Mouse (Mus musculus) natural killer cell, adult 2 months (primary cell): ENCODE data around the gene Gm4869.
"Not testable (repeated sequence)": the region's sequence is repeated elsewhere in the genome, so short reads cannot be mapped to it uniquely, and the experiment has no call there.

Source experiments
- DNase-seq, 2 experiments: peaks; one replicate each; pipeline ENCODE4 v3.0.0; 2022; ENCODE audit warnings: low spot score in 2 of 2

Gene Gm4869

DNA sequence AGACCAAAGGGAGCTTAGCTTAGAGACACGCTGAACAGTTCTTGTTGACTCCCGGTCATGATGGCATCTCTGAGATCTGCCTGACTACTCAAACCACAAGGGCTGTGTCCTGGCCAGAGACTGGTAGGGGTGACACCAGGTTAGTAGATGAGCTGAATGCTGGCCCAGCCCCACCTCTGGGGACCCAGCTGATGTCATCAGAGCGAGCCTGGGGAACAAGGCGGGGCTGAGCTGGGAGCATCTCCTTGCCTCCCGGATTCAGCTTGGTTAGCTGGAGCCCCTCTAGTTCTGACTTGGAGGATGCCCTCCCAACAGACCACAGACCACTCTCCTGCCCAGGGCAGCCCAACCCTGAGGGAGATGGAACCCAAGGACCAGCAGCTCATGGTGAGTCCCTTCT is at the start of gene Gm4869:
Gene Gm4869 (plus strand): TSS at position 301 of the 400 bp plus-strand sequence.
- no peak for DNase-seq

- peak; percentile 33 to 71 for DNase-seq
Measured at GRCm38 (mm10) chr5:140396166-140396940, 49.1 kb upstream of the Gm4869 start.

DNA sequence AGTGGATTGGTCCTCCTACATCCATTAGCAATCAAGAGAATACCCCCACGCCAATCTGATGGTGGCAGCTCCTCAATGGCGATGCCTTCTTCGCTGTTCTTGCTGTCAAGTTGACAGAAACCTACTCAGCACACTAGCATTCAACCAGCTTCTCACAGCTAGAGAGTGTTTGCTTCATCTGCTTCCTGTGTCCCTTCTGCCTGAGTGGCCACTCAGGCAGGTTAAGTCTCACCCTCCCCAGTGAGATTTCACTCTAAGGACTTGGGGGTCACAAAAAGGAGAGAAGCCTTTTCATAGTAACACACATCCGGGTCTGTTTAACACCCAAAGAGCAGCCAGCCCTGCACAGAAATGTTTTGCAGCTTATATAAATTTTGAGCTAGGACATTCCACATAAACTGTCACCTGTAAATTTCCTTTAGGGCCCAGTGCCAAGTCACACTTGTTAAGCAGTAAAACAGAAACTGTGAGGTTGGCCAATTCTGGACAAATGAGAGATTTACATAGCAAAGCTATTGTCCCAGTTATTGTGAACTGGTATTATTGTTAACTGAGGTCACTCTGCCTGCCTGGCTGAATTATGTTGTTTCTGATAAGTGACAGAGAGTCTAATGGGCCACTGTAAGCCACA is 42.7 kb upstream of the Gm4869 start:
- DNase-seq = no peak

GRCm38 (mm10) chr5:140405126-140405525 is 40.3 kb upstream of the Gm4869 start:
- no peak for DNase-seq

GRCm38 (mm10) chr5:140406666-140407065 is 38.8 kb upstream of the Gm4869 start:
- no peak for DNase-seq

GRCm38 (mm10) chr5:140408801-140409200 is 36.6 kb upstream of the Gm4869 start:
- no peak for DNase-seq

- peak; percentile 50 to 75 for DNase-seq
Measured at GRCm38 (mm10) chr5:140411339-140411738, 34.1 kb upstream of the Gm4869 start.

DNA sequence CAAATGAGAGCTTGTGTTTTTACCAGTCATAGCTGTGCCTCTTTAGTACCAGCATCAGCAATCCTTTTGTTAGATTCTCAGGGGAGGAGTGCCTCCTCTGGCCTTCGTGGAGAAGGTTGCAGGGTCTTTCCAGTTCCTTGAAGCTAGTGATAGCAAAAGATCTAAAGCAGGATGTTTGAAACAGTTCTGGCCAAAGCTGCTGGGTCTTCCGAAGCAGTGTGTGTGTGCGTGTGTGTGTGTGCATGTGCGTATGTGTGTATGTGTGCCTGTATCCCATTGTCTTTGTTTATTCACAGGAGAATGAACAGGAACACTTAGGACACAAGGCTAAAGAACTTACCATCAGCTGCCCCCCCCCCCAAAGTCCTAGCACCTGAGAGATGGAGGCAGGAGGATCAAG is 30.8 kb upstream of the Gm4869 start:
- DNase-seq = no peak

GRCm38 (mm10) chr5:140418106-140418488 is 27.3 kb upstream of the Gm4869 start:
- DNase-seq = no peak

DNA sequence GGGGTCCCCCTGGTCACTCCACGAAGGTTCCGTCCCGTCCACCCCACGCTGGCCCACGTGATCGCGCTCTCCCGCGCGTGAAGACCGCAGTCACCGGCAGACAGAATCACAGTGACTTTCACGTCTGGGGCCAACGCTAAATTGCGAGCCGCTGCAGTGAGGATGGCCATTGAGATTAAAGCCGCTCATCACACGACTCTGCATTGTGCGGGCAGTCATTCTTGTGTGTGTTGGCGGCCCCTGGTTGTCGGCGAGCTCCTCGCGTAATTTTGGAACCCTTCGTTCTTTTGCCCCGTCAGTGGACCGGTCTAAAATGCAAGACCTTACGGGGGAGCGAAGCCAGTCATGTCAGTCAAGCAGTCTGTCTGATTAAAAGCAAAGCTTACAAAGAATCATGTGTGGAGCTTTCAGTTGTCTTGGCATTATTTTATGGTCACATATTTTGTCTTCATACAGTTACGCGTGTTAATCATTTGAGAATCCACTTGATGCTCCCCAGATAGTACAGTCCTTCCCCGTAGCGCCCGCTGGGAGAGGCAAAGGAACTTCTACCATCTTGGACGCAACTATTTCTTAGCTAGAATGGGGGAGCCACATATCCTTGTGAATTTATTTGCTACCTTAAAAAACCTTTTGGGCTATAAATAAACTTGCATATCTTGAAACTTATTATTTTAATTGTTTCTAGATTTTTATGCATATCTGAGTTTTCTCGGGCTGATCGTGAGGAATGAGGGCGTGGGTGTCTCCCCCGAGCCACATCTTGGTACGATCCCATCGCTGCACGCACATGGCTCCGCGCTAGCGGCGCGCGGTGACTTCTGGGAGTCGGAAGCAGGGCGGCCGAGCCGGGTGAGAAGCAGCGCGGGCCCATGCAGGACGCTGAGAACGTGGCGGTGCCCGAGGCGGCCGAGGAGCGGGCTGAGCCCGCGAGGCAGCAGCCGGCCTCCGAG is 26.7 kb upstream of the Gm4869 start, which contains the start of gene Eif3b:
Gene Eif3b (plus strand): TSS at position 840 of the 953 bp plus-strand sequence.
- peak; percentile 90 to 91 for DNase-seq

DNA sequence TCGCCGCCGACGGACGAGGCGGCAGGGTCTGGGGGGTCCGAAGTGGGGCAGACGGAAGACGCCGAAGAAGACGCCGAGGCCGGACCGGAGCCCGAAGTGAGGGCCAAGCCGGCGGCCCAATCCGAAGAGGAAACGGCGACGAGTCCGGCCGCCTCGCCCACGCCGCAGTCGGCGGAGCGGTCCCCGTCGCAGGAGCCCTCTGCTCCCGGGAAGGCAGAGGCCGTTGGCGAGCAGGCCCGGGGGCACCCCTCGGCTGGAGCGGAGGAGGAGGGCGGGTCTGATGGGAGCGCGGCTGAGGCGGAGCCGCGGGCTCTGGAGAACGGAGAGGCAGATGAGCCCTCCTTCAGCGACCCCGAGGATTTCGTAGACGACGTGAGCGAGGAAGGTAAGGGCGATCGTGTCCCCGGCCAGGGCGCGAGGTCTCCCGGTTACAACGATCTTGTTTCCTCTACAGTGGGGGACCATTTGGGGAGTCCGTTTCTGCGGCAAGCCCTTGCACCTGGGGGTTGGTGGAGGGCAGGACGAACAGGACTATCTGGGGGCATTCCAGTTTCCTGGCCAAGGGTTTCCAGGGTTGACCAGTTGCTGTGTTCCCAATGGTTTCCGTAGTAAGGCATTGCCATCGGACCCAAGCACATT is 25.9 kb upstream of the Gm4869 start:
- DNase-seq = peak in 1 of 2 experiments; percentile 6

GRCm38 (mm10) chr5:140420616-140421015 is 24.8 kb upstream of the Gm4869 start:
- DNase-seq = no peak

- DNase-seq = no peak
Measured at GRCm38 (mm10) chr5:140425016-140425783, 20.2 kb upstream of the Gm4869 start.

- not testable (repeated sequence) for DNase-seq
Measured at GRCm38 (mm10) chr5:140439117-140439516, 6.3 kb upstream of the Gm4869 start.

- DNase-seq = no peak
Measured at GRCm38 (mm10) chr5:140441406-140441805, 4.0 kb upstream of the Gm4869 start.

DNA sequence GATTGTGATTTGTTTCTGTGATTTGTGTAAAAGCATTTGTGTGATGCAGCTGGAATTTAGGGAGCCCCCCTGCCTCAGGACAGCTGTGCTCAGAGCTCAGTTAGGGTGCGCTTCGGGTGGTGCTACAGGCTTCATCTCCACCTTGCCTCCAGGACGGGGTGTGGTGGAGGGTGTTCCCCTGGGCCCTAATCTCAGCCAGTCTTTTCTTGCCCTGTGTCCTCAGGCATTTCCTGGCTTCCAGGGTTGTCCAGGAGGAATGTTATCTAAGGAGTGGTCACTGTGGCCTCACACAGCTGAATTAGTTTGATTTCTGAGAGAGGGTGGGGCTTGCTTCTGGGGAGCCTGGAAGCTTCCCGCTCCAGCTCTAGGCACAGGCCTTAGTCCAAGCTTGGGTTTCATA is 1.4 kb upstream of the Gm4869 start:
- no peak for DNase-seq

DNA sequence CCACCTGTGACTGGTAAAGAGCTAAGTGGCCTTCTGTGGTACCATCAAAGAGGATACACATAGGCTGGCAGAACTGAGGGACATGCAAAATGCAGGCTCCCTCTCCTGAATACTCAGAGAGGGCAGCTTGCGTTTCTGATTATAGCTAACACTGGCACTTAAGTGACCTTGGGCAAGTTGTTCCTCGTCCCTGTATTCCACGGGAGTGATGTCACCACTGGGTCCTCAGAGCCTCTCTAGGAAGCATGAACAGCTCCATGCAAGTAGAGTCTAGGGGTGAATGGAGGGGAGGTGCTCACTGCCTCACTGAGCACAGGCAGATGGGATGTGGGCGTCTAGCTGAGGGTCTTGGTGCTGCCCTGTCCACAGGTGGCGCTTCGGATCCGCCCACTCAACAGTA is 609 bp downstream of the Gm4869 start:
- DNase-seq = no peak

DNA sequence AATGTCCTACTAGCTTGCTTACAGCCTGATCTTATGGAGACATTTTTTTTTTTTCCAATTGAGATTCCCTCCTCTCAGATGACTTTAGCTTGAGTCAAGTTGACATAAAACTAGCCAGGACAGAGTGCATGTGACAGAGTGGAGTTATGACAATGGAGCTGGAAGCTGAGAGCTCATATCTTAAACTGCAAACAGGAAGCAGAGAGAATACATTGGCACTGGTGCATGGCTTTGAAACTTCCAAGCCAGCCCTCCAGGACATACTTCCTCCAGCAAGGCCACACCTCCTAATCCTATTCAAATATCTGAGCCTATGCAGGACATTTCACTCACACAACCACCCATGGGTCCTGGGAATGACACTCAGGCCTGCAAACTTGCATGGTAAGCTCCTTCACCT is 9.0 kb downstream of the Gm4869 start:
- no peak for DNase-seq

- no peak for DNase-seq
Measured at GRCm38 (mm10) chr5:140455466-140455865, 10.0 kb downstream of the Gm4869 start.

GRCm38 (mm10) chr5:140461476-140461875 is 16.0 kb downstream of the Gm4869 start:
- no peak for DNase-seq

DNA sequence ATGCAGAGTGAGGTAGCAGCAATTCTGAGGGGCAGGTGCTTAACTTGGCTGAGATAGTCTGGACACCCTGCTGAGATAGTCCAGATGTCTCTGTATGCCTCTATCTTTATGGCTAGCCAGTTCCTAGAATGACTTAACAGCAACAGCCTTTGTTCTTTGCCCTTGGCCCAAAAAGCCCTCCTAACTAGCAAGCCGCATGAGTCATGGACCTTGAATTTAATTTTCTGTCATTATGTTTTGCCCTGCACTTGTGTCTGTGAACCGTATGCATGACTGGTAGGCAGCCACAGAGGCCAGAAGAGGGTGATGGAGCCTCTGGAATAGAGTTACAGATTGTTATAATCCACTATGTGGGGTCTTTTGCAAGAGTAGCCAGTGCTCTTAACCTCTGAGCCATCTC is 17.7 kb downstream of the Gm4869 start:
- not testable (repeated sequence) for DNase-seq
